Mouse (Mus musculus) lung, adult 2 months (tissue): ENCODE data around the gene Gpc6.

Experiments used
- CTCF ChIP-seq: fragments of 200-500 bp; IDR thresholded peaks from 2 replicates; pipeline ENCODE4 v1.5.1; 2011; ENCODE audit warnings: mild to moderate bottlenecking, low read length, control low read depth; ENCODE audit not compliant: insufficient read depth
- POLR2A ChIP-seq: fragments of 200-500 bp; IDR thresholded peaks from 2 replicates; pipeline ENCODE4 v1.6.1; 2011; ENCODE audit warnings: low read depth, mild to moderate bottlenecking, control low read depth, low read length, borderline replicate concordance; ENCODE audit errors: extremely low read depth

DNA sequence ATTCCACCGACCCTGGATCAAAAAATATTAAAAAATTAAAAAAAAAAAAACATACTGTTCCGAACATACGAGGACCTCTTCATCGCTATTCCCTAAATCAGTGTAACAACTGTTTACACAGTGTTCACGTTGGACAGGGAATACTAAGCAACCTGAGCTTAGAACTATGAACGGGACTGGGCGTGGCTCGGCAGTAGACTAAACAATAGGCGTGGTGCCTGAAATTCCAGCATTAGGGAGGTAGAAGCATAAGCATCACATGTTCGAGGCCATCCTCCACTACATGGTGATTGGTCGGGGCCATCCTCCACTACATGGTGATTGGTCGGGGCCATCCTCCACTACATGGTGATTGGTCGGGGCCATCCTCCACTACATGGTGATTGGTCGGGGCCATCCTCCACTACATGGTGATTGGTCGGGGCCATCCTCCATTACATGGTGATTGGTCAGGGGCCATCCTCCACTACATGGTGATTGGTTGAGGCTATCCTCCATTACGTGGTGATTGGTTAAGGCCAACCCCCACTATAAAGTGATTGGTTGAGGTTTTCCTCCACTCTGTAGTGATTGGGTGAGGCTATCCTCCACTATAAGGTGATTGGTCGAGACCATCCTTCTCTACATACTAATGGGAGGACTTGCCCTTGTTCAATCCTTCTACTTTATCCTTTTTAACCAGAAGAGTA, 1007.2 kb downstream of the Gpc6 start:
- TF ChIP-seq CTCF (no peak), POLR2A (no peak)
